Mouse (Mus musculus) heart, adult 2 months (tissue): Measurements from ENCODE around the gene Btbd9.

Experiments
- CTCF ChIP-seq: fragments of 200-600 bp; IDR thresholded peaks from 2 replicates; pipeline ENCODE4 v1.8.1; 2022; ENCODE audit warnings: antibody characterized with exemption, mild to moderate bottlenecking, moderate library complexity
- EP300 ChIP-seq: fragments of 200-500 bp; IDR thresholded peaks from 2 replicates; pipeline ENCODE4 v1.6.1; 2011; ENCODE audit warnings: low read depth, low read length, control low read depth; ENCODE audit not compliant: insufficient read depth
- POLR2A ChIP-seq: fragments of 200-500 bp; IDR thresholded peaks from 2 replicates; pipeline ENCODE4 v1.6.1; 2011; ENCODE audit warnings: mild to moderate bottlenecking, low read depth, low read length, control low read depth; ENCODE audit not compliant: insufficient read depth

DNA sequence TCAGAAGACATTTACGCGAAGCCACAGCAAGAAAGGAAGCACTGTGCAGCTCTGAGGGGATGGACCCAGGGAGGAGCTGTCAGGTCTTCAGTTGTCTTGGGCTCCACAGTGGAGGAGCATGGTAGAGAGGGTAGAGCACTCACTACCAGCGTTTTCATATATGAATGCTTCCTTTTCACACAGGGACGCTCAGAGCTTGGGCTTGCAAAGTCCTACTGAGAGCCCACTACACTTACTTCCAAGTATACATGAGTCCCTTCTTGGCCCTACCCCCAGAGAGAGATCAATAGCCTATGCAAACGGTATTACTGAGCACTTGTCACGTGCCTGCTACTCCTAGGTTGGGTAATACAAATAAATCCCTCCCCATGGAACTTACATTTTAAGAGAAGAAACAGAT is 234.7 kb downstream of the Btbd9 start:
- TF ChIP-seq POLR2A = no peak
- TF ChIP-seq CTCF = no peak
- no peak for TF ChIP-seq EP300
